ENCODE assay signal across 26 mouse cellular contexts in genomic region chr10:11039323-11039722, GRCm38 (mm10). TPM values are rescaled to one million over a fixed set of nuclear protein-coding genes. Genes with fewer than 3 reads are reported as not detected.
DNase-seq lines count a peak whose midpoint lies in the region; ATAC-seq and TF ChIP-seq lines count a peak whose summit lies in the region.
"Had no signal": no experiment of that assay in that cellular context is flagged by ENCODE, and none has a peak within 500 bp of the region (broad histone marks: within the 10 kb centered on the region; RNA-seq: fewer than 3 reads in every experiment).

No protein-coding gene starts in this region.

- H3K4me3 ChIP-seq in hindbrain, postnatal 0 days (ENCODE audit: low read length): no peak overlapping the region
- no peak overlapping the region for H3K4me3 ChIP-seq in hindbrain, embryonic 13.5 days
- H3K4me3 ChIP-seq in midbrain, postnatal 0 days (ENCODE audit: low read depth, low read length): no peak overlapping the region
- no peak overlapping the region for H3K4me3 ChIP-seq in midbrain, embryonic 16.5 days (ENCODE audit: low read depth, low read length)
- no peak overlapping the region for H3K4me3 ChIP-seq in MEL (ENCODE audit: control insufficient read depth in 1 of 2, insufficient read depth in 1 of 2, low read depth in 2 of 2, low read length in 2 of 2)
- H3K4me3 ChIP-seq in kidney, embryonic 16.5 days (ENCODE audit: low read length): no peak overlapping the region
- H3K4me3 ChIP-seq: embryonic facial prominence, embryonic 12.5 days; erythroblast, embryonic 14.5 days; forebrain, embryonic 12.5 days; hindbrain, embryonic 10.5 days; limb, embryonic 10.5 days; liver, embryonic 15.5 days; midbrain, embryonic 15.5 days had no signal

- 0 out of 2 replicates have a peak, but pooled peaks have one; percentile 16 for TF ChIP-seq CTCF in hindbrain, postnatal 0 days (IDR thresholded peaks at IDR 0.05; ENCODE audit: low read depth)
- TF ChIP-seq CTCF in midbrain, postnatal 0 days (IDR thresholded peaks at IDR 0.05): peak; percentile 36
- peak in 2 of 3 experiments; percentile 12 to 49; a peak in 2 of 6 replicates for TF ChIP-seq CTCF in MEL (IDR thresholded peaks at IDR 0.05 in 2 of 3, conservative IDR thresholded peaks at IDR 0.05 in 1 of 3; ENCODE audit: control insufficient read depth in 1 of 3, insufficient read depth in 1 of 3, low read depth in 2 of 3, low read length in 3 of 3, poor library complexity in 1 of 3, severe bottlenecking in 1 of 3)

- no peak for ATAC-seq in hindbrain, postnatal 0 days
- no peak for ATAC-seq in hindbrain, embryonic 13.5 days (ENCODE audit: low FRiP score)
- no peak for ATAC-seq in midbrain, postnatal 0 days (ENCODE audit: low FRiP score)
- no peak for ATAC-seq in midbrain, embryonic 16.5 days
- no peak for ATAC-seq in activated CD4-positive, CD25-positive, alpha-beta regulatory T cell, adult 4 months
- ATAC-seq in kidney, embryonic 16.5 days (ENCODE audit: low FRiP score, low TSS enrichment): no peak
- ATAC-seq: midbrain, embryonic 15.5 days had no signal

- no peaks in the 10 kb centered on the region for H3K36me3 ChIP-seq in hindbrain, postnatal 0 days (ENCODE audit: insufficient read depth, low read length)
- H3K36me3 ChIP-seq in hindbrain, embryonic 13.5 days: no peaks in the 10 kb centered on the region
- H3K36me3 ChIP-seq in midbrain, postnatal 0 days (ENCODE audit: insufficient read depth, low read length): no peaks in the 10 kb centered on the region
- H3K36me3 ChIP-seq in midbrain, embryonic 16.5 days (ENCODE audit: control insufficient read depth, insufficient read depth, low read length): no peaks in the 10 kb centered on the region
- H3K36me3 ChIP-seq in MEL (ENCODE audit: control insufficient read depth in 1 of 2, insufficient read depth in 2 of 2, low read length in 2 of 2): no peaks in the 10 kb centered on the region
- H3K36me3 ChIP-seq in kidney, embryonic 16.5 days (ENCODE audit: insufficient read depth, low read length): no peaks in the 10 kb centered on the region
- H3K36me3 ChIP-seq: embryonic facial prominence, embryonic 12.5 days; forebrain, embryonic 12.5 days; G1E; hindbrain, embryonic 10.5 days; limb, embryonic 10.5 days; liver, embryonic 15.5 days; midbrain, embryonic 15.5 days had no signal

- no peak for DNase-seq in hindbrain, postnatal 0 days (ENCODE audit: low spot score)
- DNase-seq in midbrain, postnatal 0 days (ENCODE audit: low spot score): no peak
- DNase-seq in MEL (ENCODE audit: low read depth, low spot score): peak; percentile 8
- DNase-seq in adrenal gland, adult 8-10 months: no peak
- DNase-seq: cerebellum, adult 11 months; cerebellum, postnatal 10 days; kidney, adult 2 months; kidney, postnatal 25 days; liver; thymus, postnatal 36 days had no signal

- no peaks in the 10 kb centered on the region for H3K79me2 ChIP-seq in MEL (ENCODE audit: control insufficient read depth, insufficient read depth, low read length, poor library complexity)

- TF ChIP-seq EP300 in MEL (IDR thresholded peaks at IDR 0.05; ENCODE audit: low read depth in 1 of 2, low read length in 2 of 2): no peak

- H3K9ac ChIP-seq in hindbrain, postnatal 0 days (replicated peaks; ENCODE audit: low read length): no peak overlapping the region
- H3K9ac ChIP-seq in hindbrain, embryonic 13.5 days: no peak overlapping the region
- no peak overlapping the region for H3K9ac ChIP-seq in midbrain, postnatal 0 days (replicated peaks; ENCODE audit: low read length, poor library complexity, severe bottlenecking)
- no peak overlapping the region for H3K9ac ChIP-seq in midbrain, embryonic 16.5 days (ENCODE audit: low read depth, low read length)
- H3K9ac ChIP-seq in MEL (ENCODE audit: control insufficient read depth, low read depth, low read length, poor library complexity, severe bottlenecking): no peak overlapping the region
- H3K9ac ChIP-seq in kidney, embryonic 16.5 days (replicated peaks; ENCODE audit: low read length): no peak overlapping the region
- H3K9ac ChIP-seq: embryonic facial prominence, embryonic 12.5 days; forebrain, embryonic 12.5 days; liver, embryonic 15.5 days; midbrain, embryonic 15.5 days had no signal

- H3K9me3 ChIP-seq in hindbrain, postnatal 0 days (ENCODE audit: low read length): no peaks in the 10 kb centered on the region
- no peaks in the 10 kb centered on the region for H3K9me3 ChIP-seq in hindbrain, embryonic 13.5 days
- no peaks in the 10 kb centered on the region for H3K9me3 ChIP-seq in midbrain, postnatal 0 days (ENCODE audit: low read length)
- H3K9me3 ChIP-seq in midbrain, embryonic 16.5 days (replicated peaks; ENCODE audit: control insufficient read depth, low read length, poor library complexity, severe bottlenecking): no peaks in the 10 kb centered on the region
- H3K9me3 ChIP-seq in MEL (replicated peaks; ENCODE audit: insufficient read depth, low read length): no peaks in the 10 kb centered on the region
- H3K9me3 ChIP-seq in kidney, embryonic 16.5 days (ENCODE audit: low read length): no peaks in the 10 kb centered on the region
- H3K9me3 ChIP-seq: embryonic facial prominence, embryonic 12.5 days; forebrain, embryonic 12.5 days; G1E; hindbrain, embryonic 10.5 days; limb, embryonic 10.5 days; liver, embryonic 15.5 days; midbrain, embryonic 15.5 days had no signal

- H3K4me1 ChIP-seq in hindbrain, postnatal 0 days (ENCODE audit: insufficient read depth, low read length): no peaks in the 10 kb centered on the region
- no peaks in the 10 kb centered on the region for H3K4me1 ChIP-seq in hindbrain, embryonic 13.5 days (replicated peaks)
- H3K4me1 ChIP-seq in midbrain, postnatal 0 days (ENCODE audit: insufficient read depth, low read length): no peaks in the 10 kb centered on the region
- no peaks in the 10 kb centered on the region for H3K4me1 ChIP-seq in midbrain, embryonic 16.5 days (ENCODE audit: control insufficient read depth, insufficient read depth, low read length)
- H3K4me1 ChIP-seq in MEL (ENCODE audit: control insufficient read depth in 1 of 2, insufficient read depth in 2 of 2, low read length in 2 of 2): no peaks in the 10 kb centered on the region
- H3K4me1 ChIP-seq in kidney, embryonic 16.5 days (ENCODE audit: insufficient read depth, low read length): no peaks in the 10 kb centered on the region
- H3K4me1 ChIP-seq: embryonic facial prominence, embryonic 12.5 days; forebrain, embryonic 12.5 days; hindbrain, embryonic 10.5 days; limb, embryonic 10.5 days; liver, embryonic 15.5 days; midbrain, embryonic 15.5 days had no signal

- no peak for TF ChIP-seq POLR2A in MEL (IDR thresholded peaks at IDR 0.05; ENCODE audit: control insufficient read depth in 1 of 2, insufficient read depth in 1 of 2, low read depth in 1 of 2, low read length in 2 of 2, poor library complexity in 1 of 2)

- no peaks in the 10 kb centered on the region for H3K27me3 ChIP-seq in hindbrain, postnatal 0 days (ENCODE audit: insufficient read depth, low read length)
- H3K27me3 ChIP-seq in hindbrain, embryonic 13.5 days: no peaks in the 10 kb centered on the region
- H3K27me3 ChIP-seq in midbrain, postnatal 0 days (ENCODE audit: insufficient read depth, low read length): no peaks in the 10 kb centered on the region
- no peaks in the 10 kb centered on the region for H3K27me3 ChIP-seq in midbrain, embryonic 16.5 days (ENCODE audit: control insufficient read depth, insufficient read depth, low read depth, low read length)
- H3K27me3 ChIP-seq in MEL (ENCODE audit: control insufficient read depth in 1 of 2, insufficient read depth in 2 of 2, low read length in 2 of 2): no peaks in the 10 kb centered on the region; a peak in 1 of 4 replicates
- no peaks in the 10 kb centered on the region for H3K27me3 ChIP-seq in kidney, embryonic 16.5 days (ENCODE audit: insufficient read depth, low read length)
- H3K27me3 ChIP-seq: embryonic facial prominence, embryonic 12.5 days; forebrain, embryonic 12.5 days; liver, embryonic 15.5 days; midbrain, embryonic 15.5 days had no signal

- no peak overlapping the region for H3K4me2 ChIP-seq in hindbrain, postnatal 0 days (ENCODE audit: low read depth, low read length)
- H3K4me2 ChIP-seq in hindbrain, embryonic 13.5 days: no peak overlapping the region
- no peak overlapping the region for H3K4me2 ChIP-seq in midbrain, postnatal 0 days (ENCODE audit: low read depth, low read length, poor library complexity, severe bottlenecking)
- H3K4me2 ChIP-seq in midbrain, embryonic 16.5 days (ENCODE audit: low read length): no peak overlapping the region
- no peak overlapping the region for H3K4me2 ChIP-seq in kidney, embryonic 16.5 days (replicated peaks; ENCODE audit: low read depth, low read length)
- H3K4me2 ChIP-seq: embryonic facial prominence, embryonic 12.5 days; forebrain, embryonic 12.5 days; liver, embryonic 15.5 days; midbrain, embryonic 15.5 days had no signal

- no peak overlapping the region for H3K27ac ChIP-seq in hindbrain, postnatal 0 days
- no peak overlapping the region for H3K27ac ChIP-seq in hindbrain, embryonic 13.5 days
- H3K27ac ChIP-seq in midbrain, postnatal 0 days (ENCODE audit: low read depth, low read length): no peak overlapping the region
- H3K27ac ChIP-seq in midbrain, embryonic 16.5 days (ENCODE audit: low read length): no peak overlapping the region
- H3K27ac ChIP-seq in MEL (ENCODE audit: control insufficient read depth, low read depth, low read length): no peak overlapping the region
- H3K27ac ChIP-seq in kidney, embryonic 16.5 days (ENCODE audit: low read length): no peak overlapping the region
- H3K27ac ChIP-seq: embryonic facial prominence, embryonic 12.5 days; forebrain, embryonic 12.5 days; hindbrain, embryonic 10.5 days; limb, embryonic 10.5 days; liver, embryonic 15.5 days; macrophage; midbrain, embryonic 15.5 days had no signal

- peak; percentile 29 for TF ChIP-seq RAD21 in MEL (IDR thresholded peaks at IDR 0.05; ENCODE audit: low read depth, low read length)

TF ChIP-seq in MEL, 35 proteins besides CTCF, POLR2A, EP300 and RAD21 (continues in another document):
- TF ChIP-seq ZNF384 (IDR thresholded peaks at IDR 0.05; ENCODE audit: low read depth, low read length): no peak
- TF ChIP-seq HCFC1 (IDR thresholded peaks at IDR 0.05; ENCODE audit: low read depth, low read length): no peak
- no peak for TF ChIP-seq MAX (IDR thresholded peaks at IDR 0.05; ENCODE audit: low read length)

RNA-seq across cellular contexts. Expression of gene Grm1, which starts 42.8 kb away (rescaled TPM):
- total RNA-seq in hindbrain, postnatal 0 days (2014; rRNA removed): 28.5 and 29.8 TPM in 2 replicates
- 13.9 and 14.0 TPM in 2 replicates for polyA plus RNA-seq in hindbrain, postnatal 0 days (2015; fragmentation: Nextera tagmentation; extraction: Ambion mirVana)
- polyA plus RNA-seq in hindbrain, embryonic 13.5 days (2015; fragmentation: Nextera tagmentation; extraction: Ambion mirVana): 3.2 and 4.0 TPM in 2 replicates
- 27.4 and 30.1 TPM in 2 replicates for total RNA-seq in midbrain, postnatal 0 days (2014; rRNA removed)
- 14.8 and 16.5 TPM in 2 replicates for polyA plus RNA-seq in midbrain, postnatal 0 days (2015; fragmentation: Nextera tagmentation; extraction: Ambion mirVana)
- polyA plus RNA-seq in midbrain, embryonic 16.5 days (2015; fragmentation: Nextera tagmentation; extraction: Ambion mirVana): 14.4 and 18.1 TPM in 2 replicates
- not detected in 2 replicates for total RNA-seq in MEL (2012; rRNA removed)
- not detected for polyA plus RNA-seq in MEL (2012; ENCODE audit: insufficient read depth in 1 of 2, insufficient read length in 2 of 2, low read depth in 1 of 2, low replicate concordance in 2 of 2, missing spikeins in 1 of 2)
- not detected for polyA plus RNA-seq in activated CD4-positive, CD25-positive, alpha-beta regulatory T cell, adult 4 months (2017; shearing (Covaris generic))
- polyA plus RNA-seq in kidney, embryonic 16.5 days (2015; fragmentation: Nextera tagmentation; extraction: Ambion mirVana): not detected in 2 replicates
- under 1 TPM; 0.03 to 0.62 (median 0.15) TPM for total RNA-seq in adrenal gland, adult 8-10 months (2022)
- total RNA-seq: adrenal gland, adult 18-20 months had no signal
- polyA plus RNA-seq: C2C12; G1E; kidney, adult 2 months; limb, embryonic 10.5 days; liver, embryonic 15.5 days; macrophage; stomach, embryonic 14.5 days had no signal
